Mouse (Mus musculus): ENCODE data around the gene Col5a1. TPM values are rescaled to one million over a fixed set of nuclear protein-coding genes. Genes with fewer than 3 reads are reported as not detected.

Col5a1 gene
- polyA plus RNA-seq, 1 experiment: 5.4 TPM

- no peak for TF ChIP-seq POLR2A (IDR thresholded peaks at IDR 0.05; ENCODE audit: low read depth, low read length)
- no peak for TF ChIP-seq CTCF (IDR thresholded peaks at IDR 0.05; ENCODE audit: extremely low read depth, insufficient read depth, insufficient read length, insufficient replicate concordance)
- Histone ChIP-seq H3K4me3 (ENCODE audit: extremely low read depth, insufficient read depth, insufficient read length) (no peak overlapping the region), H3K36me3 (ENCODE audit: control insufficient read depth, insufficient read depth, low read length) (no peaks in the 10 kb centered on the region), H3K27ac (ENCODE audit: insufficient read depth, low read length) (no peak overlapping the region), H3K27me3 (ENCODE audit: control insufficient read depth, insufficient read depth, low read length) (no peaks in the 10 kb centered on the region), H3K4me1 (ENCODE audit: control insufficient read depth, insufficient read depth, insufficient read length) (no peaks in the 10 kb centered on the region)
- DNase-seq (ENCODE audit: low read depth in 1 of 2, low spot score in 2 of 2): no peak
- 71% methylated on average over 4 of the region's 4 CpGs for WGBS
Measured at GRCm38 (mm10) chr2:27939433-27939832, 53.2 kb downstream of the Col5a1 start.

- H3K27me3 ChIP-seq (ENCODE audit: control insufficient read depth, insufficient read depth, low read length): no peaks in the 10 kb centered on the region
- H3K4me3 ChIP-seq (ENCODE audit: extremely low read depth, insufficient read depth, insufficient read length): no peak overlapping the region
- 89% methylated on average over 12 of the region's 12 CpGs for WGBS
- no peak overlapping the region for H3K27ac ChIP-seq (ENCODE audit: insufficient read depth, low read length)
- no peak for DNase-seq (ENCODE audit: low read depth in 1 of 2, low spot score in 2 of 2)
- TF ChIP-seq CTCF (IDR thresholded peaks at IDR 0.05; ENCODE audit: extremely low read depth, insufficient read depth, insufficient read length, insufficient replicate concordance) (no peak), POLR2A (IDR thresholded peaks at IDR 0.05; ENCODE audit: low read depth, low read length) (no peak)
- no peaks in the 10 kb centered on the region for H3K4me1 ChIP-seq (ENCODE audit: control insufficient read depth, insufficient read depth, insufficient read length)
- no peaks in the 10 kb centered on the region for H3K36me3 ChIP-seq (ENCODE audit: control insufficient read depth, insufficient read depth, low read length)
Measured at GRCm38 (mm10) chr2:27940144-27940543, 53.9 kb downstream of the Col5a1 start.

DNA sequence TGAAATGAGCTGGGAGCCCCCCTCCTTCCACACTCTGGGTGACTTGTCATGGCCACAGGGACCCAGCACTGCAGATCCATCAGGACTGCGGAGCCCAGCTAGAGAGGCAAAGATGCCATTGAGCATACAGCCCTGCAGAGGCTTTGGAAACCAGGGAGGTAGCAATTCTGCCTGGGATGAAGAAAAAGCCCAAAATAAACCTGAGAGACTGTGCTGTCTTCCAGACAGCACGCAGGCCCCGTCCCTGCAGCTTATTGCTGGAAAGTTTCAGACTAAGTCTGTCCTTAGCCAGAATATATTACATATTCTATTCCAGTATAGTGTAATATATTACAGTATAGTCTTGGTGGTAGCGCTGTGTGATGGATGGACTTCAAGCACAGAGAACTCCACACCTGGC lies 61.0 kb downstream of the Col5a1 start:
- DNase-seq (ENCODE audit: low read depth in 1 of 2, low spot score in 2 of 2): no peak
- 90% methylated on average over 4 of the region's 4 CpGs for WGBS

GRCm38 (mm10) chr2:27947917-27948316 lies 61.7 kb downstream of the Col5a1 start:
- Histone ChIP-seq H3K36me3 (ENCODE audit: control insufficient read depth, insufficient read depth, low read length) (no peaks in the 10 kb centered on the region), H3K4me3 (ENCODE audit: extremely low read depth, insufficient read depth, insufficient read length) (no peak overlapping the region), H3K27ac (ENCODE audit: insufficient read depth, low read length) (no peak overlapping the region), H3K4me1 (ENCODE audit: control insufficient read depth, insufficient read depth, insufficient read length) (no peaks in the 10 kb centered on the region), H3K27me3 (ENCODE audit: control insufficient read depth, insufficient read depth, low read length) (no peaks in the 10 kb centered on the region)
- 89% methylated on average over 5 of the region's 5 CpGs for WGBS
- no peak for TF ChIP-seq POLR2A (IDR thresholded peaks at IDR 0.05; ENCODE audit: low read depth, low read length)
- no peak for DNase-seq (ENCODE audit: low read depth in 1 of 2, low spot score in 2 of 2)

More for the DNA sequence above, 61.0 kb downstream of the Col5a1 start:
- no peak overlapping the region for H3K27ac ChIP-seq (ENCODE audit: insufficient read depth, low read length)
- H3K27me3 ChIP-seq (ENCODE audit: control insufficient read depth, insufficient read depth, low read length): no peaks in the 10 kb centered on the region
- H3K36me3 ChIP-seq (ENCODE audit: control insufficient read depth, insufficient read depth, low read length): no peaks in the 10 kb centered on the region
- TF ChIP-seq CTCF (IDR thresholded peaks at IDR 0.05; ENCODE audit: extremely low read depth, insufficient read depth, insufficient read length, insufficient replicate concordance) (no peak), POLR2A (IDR thresholded peaks at IDR 0.05; ENCODE audit: low read depth, low read length) (no peak)
- H3K4me1 ChIP-seq (ENCODE audit: control insufficient read depth, insufficient read depth, insufficient read length): no peaks in the 10 kb centered on the region
- no peak overlapping the region for H3K4me3 ChIP-seq (ENCODE audit: extremely low read depth, insufficient read depth, insufficient read length)

GRCm38 (mm10) chr2:27953866-27954265 lies 67.6 kb downstream of the Col5a1 start:
- TF ChIP-seq POLR2A (IDR thresholded peaks at IDR 0.05; ENCODE audit: low read depth, low read length): no peak
- TF ChIP-seq CTCF (IDR thresholded peaks at IDR 0.05; ENCODE audit: extremely low read depth, insufficient read depth, insufficient read length, insufficient replicate concordance): no peak
- H3K36me3 ChIP-seq (ENCODE audit: control insufficient read depth, insufficient read depth, low read length): no peaks in the 10 kb centered on the region
- no peak overlapping the region for H3K4me3 ChIP-seq (ENCODE audit: extremely low read depth, insufficient read depth, insufficient read length)
- H3K4me1 ChIP-seq (ENCODE audit: control insufficient read depth, insufficient read depth, insufficient read length): no peaks in the 10 kb centered on the region
- no peak for DNase-seq (ENCODE audit: low read depth in 1 of 2, low spot score in 2 of 2)
- WGBS: 75% methylated on average over 3 of the region's 3 CpGs
- H3K27ac ChIP-seq (ENCODE audit: insufficient read depth, low read length): no peak overlapping the region
- H3K27me3 ChIP-seq (ENCODE audit: control insufficient read depth, insufficient read depth, low read length): no peaks in the 10 kb centered on the region

DNA sequence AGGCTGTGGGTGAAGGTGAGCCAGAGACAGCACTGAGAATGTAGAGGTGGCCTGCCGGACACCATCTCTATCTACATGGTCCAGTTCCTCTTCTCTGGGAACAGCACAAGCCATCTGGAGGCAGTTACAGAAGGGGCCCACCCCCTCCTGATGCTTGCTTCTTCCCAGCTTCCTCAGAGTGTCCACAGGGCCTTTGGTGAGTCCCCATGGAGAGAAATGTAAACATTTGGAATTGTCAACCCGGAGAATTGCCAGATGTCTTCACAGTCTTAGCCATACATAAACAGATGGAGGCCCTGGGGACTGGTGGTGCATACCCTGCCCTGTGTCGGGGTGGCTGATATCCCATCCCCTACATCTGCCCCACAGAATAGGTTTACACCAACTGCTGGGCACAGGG lies 68.7 kb downstream of the Col5a1 start:
- no peaks in the 10 kb centered on the region for H3K4me1 ChIP-seq (ENCODE audit: control insufficient read depth, insufficient read depth, insufficient read length)
- H3K27ac ChIP-seq (ENCODE audit: insufficient read depth, low read length): no peak overlapping the region
- no peak for TF ChIP-seq POLR2A (IDR thresholded peaks at IDR 0.05; ENCODE audit: low read depth, low read length)
- no peak for TF ChIP-seq CTCF (IDR thresholded peaks at IDR 0.05; ENCODE audit: extremely low read depth, insufficient read depth, insufficient read length, insufficient replicate concordance)
- H3K4me3 ChIP-seq (ENCODE audit: extremely low read depth, insufficient read depth, insufficient read length): no peak overlapping the region
- DNase-seq (ENCODE audit: low read depth in 1 of 2, low spot score in 2 of 2): no peak
- 65% methylated on average over 3 of the region's 3 CpGs for WGBS
- H3K36me3 ChIP-seq (ENCODE audit: control insufficient read depth, insufficient read depth, low read length): no peaks in the 10 kb centered on the region
- no peaks in the 10 kb centered on the region for H3K27me3 ChIP-seq (ENCODE audit: control insufficient read depth, insufficient read depth, low read length)

DNA sequence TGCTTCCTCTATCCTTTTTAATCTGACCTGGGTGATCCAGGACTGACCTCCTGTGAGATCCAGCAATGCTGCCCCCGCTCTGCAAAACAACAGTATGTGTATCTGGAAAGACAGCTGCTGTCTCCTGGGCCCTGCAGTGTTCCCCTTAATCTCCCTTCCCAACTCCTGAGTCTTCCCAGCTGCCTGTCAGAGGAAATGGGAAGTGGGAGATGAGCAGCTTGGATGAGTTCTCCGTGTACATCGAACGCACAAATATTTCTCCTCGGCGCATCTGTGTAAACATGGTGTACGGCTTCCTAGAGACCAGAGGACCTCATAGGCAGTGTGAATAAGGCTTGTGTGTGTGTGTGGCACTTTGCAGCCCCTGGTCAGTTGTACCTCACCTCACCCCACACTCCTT lies 70.5 kb downstream of the Col5a1 start:
- H3K4me3 ChIP-seq (ENCODE audit: extremely low read depth, insufficient read depth, insufficient read length): no peak overlapping the region
- H3K27ac ChIP-seq (ENCODE audit: insufficient read depth, low read length): no peak overlapping the region
- no peak for DNase-seq (ENCODE audit: low read depth in 1 of 2, low spot score in 2 of 2)
- no peak for TF ChIP-seq CTCF (IDR thresholded peaks at IDR 0.05; ENCODE audit: extremely low read depth, insufficient read depth, insufficient read length, insufficient replicate concordance)
- TF ChIP-seq POLR2A (IDR thresholded peaks at IDR 0.05; ENCODE audit: low read depth, low read length): no peak
- no peaks in the 10 kb centered on the region for H3K4me1 ChIP-seq (ENCODE audit: control insufficient read depth, insufficient read depth, insufficient read length)
- H3K27me3 ChIP-seq (ENCODE audit: control insufficient read depth, insufficient read depth, low read length): no peaks in the 10 kb centered on the region
- WGBS: 82% methylated on average over 7 of the region's 7 CpGs
- H3K36me3 ChIP-seq (ENCODE audit: control insufficient read depth, insufficient read depth, low read length): no peaks in the 10 kb centered on the region

Data from spleen, adult 2 months (tissue).